Mouse (Mus musculus) brown adipose tissue, adult 24 weeks (tissue): Measurements from ENCODE around the gene D430042O09Rik. TPM values are rescaled to one million over a fixed set of nuclear protein-coding genes. Genes with fewer than 3 reads are reported as not detected.
A peak's percentile ranks its signal among the peaks of the same experiment; 100 is the strongest.
"Not testable (repeated sequence)": the region's sequence is repeated elsewhere in the genome, so short reads cannot be mapped to it uniquely, and the experiment has no call there.

Source experiments
- H3K27ac ChIP-seq: fragments of 200-500 bp; replicated peaks from 2 replicates; pipeline ENCODE4 v1.5.1; 2012; ENCODE audit warnings: low read depth, mild to moderate bottlenecking, low read length
- H3K4me1 ChIP-seq: fragments of 200-500 bp; 2 replicates; pipeline ENCODE4 v1.6.1; 2012; ENCODE audit warnings: low read length, mixed read lengths; ENCODE audit not compliant: control insufficient read depth, insufficient read depth, insufficient read length
- H3K4me3 ChIP-seq: fragments of 200-500 bp; 2 replicates; pipeline ENCODE4 v1.5.1; 2012; ENCODE audit warnings: low read depth, mild to moderate bottlenecking, low read length, moderate library complexity; ENCODE audit not compliant: insufficient read depth
- polyA plus RNA-seq: library from polyadenylated mRNA; stranded (reverse); fragments of >200 nt; gene quantifications from 2 replicates; pipeline ENCODE4 v1.2.4, GENCODE M21; 2012; ENCODE audit not compliant: missing spikeins, insufficient read depth, insufficient read length

The D430042O09Rik gene
- polyA plus RNA-seq, result 3.0 and 3.5 TPM in 2 replicates

DNA sequence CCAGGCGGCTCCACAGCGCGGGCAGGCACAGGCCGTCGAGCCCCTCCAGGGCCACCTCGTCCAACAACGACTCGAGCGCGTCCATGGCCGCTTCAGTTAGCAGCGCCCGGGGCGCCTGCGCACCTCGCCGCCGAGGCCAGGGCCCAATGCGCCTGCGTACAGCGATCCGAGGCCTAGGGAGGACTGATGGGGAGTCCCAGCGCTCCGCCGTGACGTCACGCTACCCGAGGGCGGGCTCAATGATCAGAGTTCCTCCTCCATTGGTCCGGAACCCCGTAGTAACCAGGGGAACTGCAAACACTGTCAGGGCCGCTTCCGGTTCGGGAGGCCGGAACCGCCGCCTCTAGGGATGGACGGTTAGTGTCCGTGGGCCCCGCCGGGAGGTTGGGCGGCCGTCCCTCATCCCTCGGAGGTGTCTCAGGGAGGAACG lies at the start of gene D430042O09Rik, which contains the start of gene Gtf3c1:
Gene D430042O09Rik (plus strand): TSS at position 296 of the 430 bp plus-strand sequence.
Gene Gtf3c1 (minus strand): TSS at position 188 of the 430 bp plus-strand sequence.
- Histone ChIP-seq H3K27ac (peak within 1 kb of the TSS; percentile 41; the same call in 1 of the 2 replicates), H3K4me1 (peaks cover 11% of the 10 kb centered on the region), H3K4me3 (peak within 1 kb of the TSS; percentile 85)

DNA sequence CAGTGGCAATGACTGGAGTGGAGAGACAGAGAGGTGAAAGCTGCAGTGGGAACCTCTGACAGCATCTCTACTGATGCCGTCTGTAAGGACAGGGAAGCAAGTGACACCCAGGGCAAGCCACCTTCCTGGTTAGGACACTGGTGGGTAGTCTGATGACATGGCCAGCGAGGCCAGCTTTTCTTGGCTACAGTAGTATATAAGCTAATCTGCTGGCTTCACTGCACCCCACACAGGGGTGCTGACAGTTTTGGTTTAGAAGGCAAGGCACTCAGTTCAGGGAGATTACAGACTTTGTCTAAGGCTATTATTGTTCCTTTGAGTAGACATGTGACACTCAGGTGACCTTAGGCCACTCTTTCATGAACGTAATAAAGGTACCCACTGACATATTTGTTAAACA lies 44.0 kb upstream of the D430042O09Rik start:
- H3K4me1 ChIP-seq, result no peaks in the 10 kb centered on the region; the same call in 1 of the 2 replicates
- H3K4me3 ChIP-seq, result no peak overlapping the region
- H3K27ac ChIP-seq, result no peak overlapping the region

DNA sequence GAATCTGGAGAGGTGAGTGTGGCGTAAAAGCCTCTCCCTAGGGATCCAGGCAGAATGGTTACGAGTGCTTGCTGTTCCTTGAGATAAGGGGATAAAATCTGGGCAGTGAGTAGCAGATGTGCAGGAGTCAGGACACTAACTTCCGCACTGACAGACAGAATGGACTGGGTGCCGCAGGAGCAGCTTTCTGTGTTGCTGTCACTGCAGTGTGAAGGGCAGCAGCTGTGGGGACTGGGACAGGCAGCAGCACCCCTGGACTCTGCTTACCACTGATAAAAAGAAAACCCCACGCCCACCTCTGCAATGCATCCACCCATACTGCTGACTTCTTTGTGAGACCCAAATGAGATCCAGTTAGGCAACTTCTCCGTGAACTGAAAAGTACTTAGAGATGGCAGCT lies 36.8 kb upstream of the D430042O09Rik start:
- no peak overlapping the region for H3K4me3 ChIP-seq
- no peaks in the 10 kb centered on the region for H3K4me1 ChIP-seq
- no peak overlapping the region for H3K27ac ChIP-seq

DNA sequence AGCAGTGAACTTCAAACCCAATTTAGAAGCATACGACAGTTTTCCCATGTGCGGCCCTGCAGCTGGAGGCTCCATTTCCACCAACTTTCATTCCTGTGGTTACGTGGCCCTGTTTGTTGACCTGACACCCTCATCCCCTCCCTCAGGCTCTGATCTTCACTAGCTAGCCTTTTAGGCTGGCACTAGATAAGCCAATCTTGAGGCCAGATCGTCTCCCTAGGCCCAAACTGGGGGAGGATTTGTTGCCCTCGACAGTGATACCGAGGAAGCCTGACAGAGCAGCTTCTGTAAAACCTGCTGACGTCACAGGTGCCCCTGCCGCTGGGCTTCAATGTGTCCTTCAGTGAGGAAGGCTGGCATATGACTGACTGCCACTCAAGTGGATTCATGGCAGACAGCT lies 36.3 kb upstream of the D430042O09Rik start:
- H3K4me3 ChIP-seq, result no peak overlapping the region
- H3K27ac ChIP-seq, result no peak overlapping the region
- no peaks in the 10 kb centered on the region for H3K4me1 ChIP-seq

DNA sequence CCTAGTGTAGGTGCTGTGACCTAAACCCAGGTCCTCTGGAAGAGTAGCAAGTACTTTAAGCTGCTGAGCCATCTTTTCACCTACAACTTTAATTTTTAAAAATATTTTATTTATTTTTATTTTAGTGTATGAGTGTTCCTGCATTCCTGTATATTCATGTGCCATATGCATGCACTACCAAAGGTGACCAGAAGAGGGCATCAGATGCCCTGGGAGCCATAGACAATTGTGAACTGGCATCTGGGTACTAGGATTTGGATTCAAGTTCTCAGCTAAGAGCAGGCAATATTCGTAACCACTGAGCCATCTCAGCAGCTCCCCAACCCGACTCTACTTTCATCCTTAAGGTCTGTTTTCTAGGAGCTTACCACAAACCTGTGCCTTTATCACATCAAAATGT lies 32.8 kb upstream of the D430042O09Rik start:
- H3K4me3 ChIP-seq, result no peak overlapping the region
- no peaks in the 10 kb centered on the region for H3K4me1 ChIP-seq
- H3K27ac ChIP-seq, result no peak overlapping the region

DNA sequence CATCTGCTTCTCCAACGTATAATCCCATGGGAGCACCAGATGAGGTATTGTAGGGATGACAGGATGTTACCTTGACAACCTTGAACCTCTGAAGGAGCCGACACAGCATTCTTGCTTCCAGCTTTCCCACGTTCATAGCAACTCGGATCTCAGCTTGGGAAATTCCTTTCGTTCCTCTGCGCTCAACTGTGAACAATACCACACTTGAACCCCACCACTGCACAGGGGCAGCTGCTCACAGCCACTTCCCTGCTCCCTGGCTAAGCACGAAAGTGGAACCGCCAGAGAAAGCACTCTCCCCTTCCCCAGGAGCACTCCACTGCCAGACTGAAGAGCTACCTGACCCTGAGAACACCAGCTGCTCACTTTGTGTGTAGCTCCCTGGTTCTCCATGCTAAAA lies 28.9 kb upstream of the D430042O09Rik start:
- no peaks in the 10 kb centered on the region for H3K4me1 ChIP-seq
- H3K4me3 ChIP-seq, result no peak overlapping the region
- H3K27ac ChIP-seq, result no peak overlapping the region

DNA sequence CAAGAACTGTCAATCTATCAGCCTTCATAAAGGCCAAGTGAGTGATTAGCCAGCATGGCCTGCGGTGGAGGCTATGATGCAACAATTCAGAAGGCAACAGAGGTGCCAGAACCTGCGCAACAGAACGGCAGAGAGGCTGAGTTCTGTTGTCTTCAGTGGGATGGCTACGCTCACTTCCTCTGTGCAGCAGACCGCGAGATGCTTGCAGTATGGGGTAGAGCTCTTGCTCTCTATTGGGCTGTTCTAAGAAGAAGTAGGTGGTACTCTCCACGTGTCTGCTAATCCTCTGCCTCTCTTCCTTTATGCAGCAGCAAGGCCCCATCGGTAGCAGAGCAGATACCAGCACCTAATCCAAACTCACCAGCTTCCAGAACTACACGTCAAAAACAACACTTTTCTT lies 27.8 kb upstream of the D430042O09Rik start:
- no peaks in the 10 kb centered on the region for H3K4me1 ChIP-seq
- no peak overlapping the region for H3K27ac ChIP-seq
- no peak overlapping the region for H3K4me3 ChIP-seq

DNA sequence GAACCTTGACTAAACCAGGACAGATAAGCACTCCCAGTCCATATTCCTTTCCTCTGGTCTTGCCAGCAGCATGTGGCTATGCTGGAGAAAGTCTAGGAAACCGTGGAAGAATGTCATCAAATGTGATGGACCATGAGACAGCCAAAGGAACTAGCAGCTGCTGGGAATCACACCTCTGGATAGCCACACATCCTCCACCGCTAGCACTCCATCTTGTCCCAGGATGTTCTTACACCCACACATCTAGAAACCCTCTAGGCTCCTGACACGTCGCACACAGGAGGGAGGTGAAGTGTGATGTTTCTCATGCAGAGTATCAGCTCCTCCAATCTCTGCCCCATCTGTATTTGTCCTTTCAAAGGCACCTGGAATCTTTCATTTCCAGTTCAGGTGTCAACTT lies 17.2 kb upstream of the D430042O09Rik start:
- no peak overlapping the region for H3K27ac ChIP-seq

DNA sequence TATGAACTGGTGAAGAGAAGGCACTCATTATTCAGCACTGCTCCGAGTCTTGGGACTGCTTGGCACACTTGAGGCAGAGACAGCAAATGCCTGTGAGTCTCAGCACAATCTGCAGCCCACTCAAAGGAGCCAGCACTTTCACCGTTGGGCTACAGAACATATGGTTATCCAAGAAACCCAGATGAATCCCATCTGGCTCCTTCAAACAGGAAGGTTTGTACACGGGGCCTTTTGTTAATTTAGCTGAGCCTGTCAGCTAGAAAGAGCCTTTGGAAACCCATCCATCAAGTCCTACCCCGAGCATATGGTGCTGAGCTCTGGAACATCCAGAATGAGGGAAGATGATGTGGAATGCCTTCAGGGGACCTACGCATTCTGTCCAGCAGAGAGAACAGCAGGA lies 13.6 kb upstream of the D430042O09Rik start:
- H3K27ac ChIP-seq, result no peak overlapping the region
- no peaks in the 10 kb centered on the region for H3K4me1 ChIP-seq
- no peak overlapping the region for H3K4me3 ChIP-seq

More for the DNA sequence above, 17.2 kb upstream of the D430042O09Rik start:
- Histone ChIP-seq H3K4me3 (no peak overlapping the region), H3K4me1 (no peaks in the 10 kb centered on the region)

DNA sequence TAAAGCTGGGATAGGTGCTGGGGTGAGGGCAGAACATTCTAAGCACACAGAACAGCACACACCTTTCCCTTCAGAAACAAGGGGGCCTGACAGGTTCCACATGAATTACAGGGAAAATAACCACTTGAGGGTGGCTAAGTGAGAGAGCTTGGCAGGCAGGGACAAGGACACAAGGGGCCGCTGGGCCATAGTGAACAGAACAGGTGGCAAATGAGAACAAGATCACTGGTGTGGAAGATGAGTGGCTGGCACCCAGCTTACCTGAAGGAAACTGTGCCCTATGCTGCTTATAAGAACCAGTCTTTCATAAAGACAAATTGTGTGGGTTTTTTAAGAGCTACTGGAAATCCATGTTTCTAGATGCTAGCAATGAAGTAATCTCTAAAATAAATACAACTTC lies 4.9 kb upstream of the D430042O09Rik start:
- no peak overlapping the region for H3K27ac ChIP-seq
- H3K4me3 ChIP-seq, result no peak overlapping the region
- H3K4me1 ChIP-seq, result peaks cover 11% of the 10 kb centered on the region

DNA sequence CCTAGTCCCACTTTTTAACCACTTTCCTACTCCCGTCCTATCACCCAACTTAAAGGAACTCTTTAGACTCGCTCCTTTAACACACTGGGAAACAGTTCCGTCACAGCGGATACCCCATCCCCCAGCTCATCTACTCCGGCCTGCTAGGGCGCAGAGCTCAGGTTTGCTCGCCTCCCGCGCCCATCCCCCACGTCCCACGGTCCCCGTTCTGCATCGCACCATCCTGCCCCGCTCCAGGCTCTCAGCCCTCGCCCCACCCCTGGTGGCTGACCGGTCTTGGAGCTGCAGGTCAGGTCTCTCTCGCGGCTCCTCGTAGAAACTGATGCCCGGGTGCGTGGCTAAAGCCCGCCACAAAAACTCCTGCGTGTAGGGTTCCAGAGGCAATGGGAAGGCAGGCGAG lies 502 bp upstream of the D430042O09Rik start:
- peak overlapping the region; percentile 41; the same call in 1 of the 2 replicates for H3K27ac ChIP-seq
- H3K4me3 ChIP-seq, result peak overlapping the region; percentile 84
- peaks cover 11% of the 10 kb centered on the region for H3K4me1 ChIP-seq

DNA sequence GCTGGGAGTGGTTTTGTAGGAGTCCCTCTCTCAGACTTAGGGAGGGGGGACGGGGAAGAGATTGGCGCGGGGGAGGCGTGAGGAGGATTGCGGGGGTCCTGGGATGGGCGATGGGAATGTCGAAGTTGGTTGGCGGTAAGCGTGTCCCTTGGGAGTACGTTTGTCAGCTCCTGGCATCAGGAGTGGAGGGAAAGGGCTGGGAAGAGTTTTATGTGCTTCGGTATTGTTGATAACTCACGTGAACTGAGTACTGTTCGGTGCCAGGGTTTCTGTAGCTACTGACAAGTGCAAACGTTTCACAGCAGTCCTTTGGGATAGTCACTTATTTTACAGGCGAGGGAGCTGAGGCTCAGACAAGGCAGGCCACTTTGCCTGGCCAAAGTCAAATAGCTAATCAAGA lies 412 bp downstream of the D430042O09Rik start:
- Histone ChIP-seq H3K4me3 (peak overlapping the region; percentile 85), H3K27ac (0 out of 2 replicates have a peak overlapping the region, but pooled peaks have one; percentile 35)

DNA sequence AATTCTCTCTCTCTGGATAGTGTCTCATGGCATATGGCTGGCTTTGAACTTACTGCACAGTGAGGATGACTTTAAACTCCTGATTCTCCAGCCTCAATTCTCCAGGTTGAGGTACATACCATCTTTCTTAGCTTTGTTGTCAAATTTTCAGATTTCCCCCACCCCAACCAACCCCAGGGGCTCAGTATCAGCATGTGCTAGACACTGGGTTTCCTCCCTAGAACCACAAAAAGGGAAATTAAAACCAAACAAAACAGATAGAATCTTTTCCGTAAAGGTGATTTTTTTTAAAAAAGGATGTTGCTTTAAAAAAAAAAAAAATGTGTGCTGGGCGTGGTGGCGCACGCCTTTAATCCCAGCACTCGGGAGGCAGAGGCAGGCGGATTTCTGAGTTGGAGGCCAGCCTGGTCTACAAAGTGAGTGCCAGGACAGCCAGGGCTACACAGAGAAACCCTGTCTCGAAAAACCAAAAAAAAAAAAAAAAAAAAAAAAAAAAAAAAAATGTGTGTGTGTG lies 5.9 kb downstream of the D430042O09Rik start:
- not testable (repeated sequence) for H3K4me1 ChIP-seq, H3K4me3 ChIP-seq, H3K27ac ChIP-seq

More for the DNA sequence above, 412 bp downstream of the D430042O09Rik start:
- peaks cover 11% of the 10 kb centered on the region for H3K4me1 ChIP-seq

DNA sequence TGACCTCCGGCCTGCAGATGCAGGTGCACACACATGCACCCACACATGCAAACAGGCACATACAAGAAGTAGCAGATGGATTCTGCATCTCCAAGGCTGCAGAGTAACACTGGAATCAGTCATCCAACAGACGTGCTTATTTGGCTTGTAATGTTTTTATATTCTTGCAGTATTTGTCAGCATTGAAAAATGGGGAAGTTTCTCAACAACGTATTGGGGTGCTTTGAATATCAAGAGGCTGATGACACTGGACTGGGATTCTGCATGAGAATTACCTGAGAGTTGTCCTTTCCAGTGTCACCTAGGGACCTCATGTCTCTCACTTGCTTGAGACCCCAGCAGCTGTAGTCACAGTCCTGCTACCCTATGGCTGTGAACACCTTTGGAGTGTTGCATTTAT lies 7.1 kb downstream of the D430042O09Rik start:
- Histone ChIP-seq H3K27ac (no peak overlapping the region), H3K4me3 (no peak overlapping the region), H3K4me1 (no peaks in the 10 kb centered on the region)

DNA sequence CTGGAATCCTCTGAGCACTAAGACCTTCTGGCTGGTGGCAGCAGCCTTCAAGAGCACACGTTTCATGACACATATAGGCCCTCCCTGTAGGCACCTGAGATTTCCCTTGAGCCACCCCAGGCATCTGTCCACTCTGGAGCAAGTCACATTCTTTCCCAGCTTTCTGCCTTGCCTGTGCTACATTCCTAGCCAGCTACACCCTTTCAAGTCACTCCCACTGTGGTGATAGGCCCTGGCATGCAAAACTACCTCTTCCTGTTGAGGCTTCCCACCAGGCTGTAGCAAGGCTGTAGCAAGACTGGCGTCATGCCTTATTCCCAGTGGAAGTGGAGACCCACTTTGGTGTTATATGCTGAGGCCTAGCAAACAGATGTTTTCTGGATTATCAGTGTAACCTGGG lies 9.0 kb downstream of the D430042O09Rik start:
- no peak overlapping the region for H3K4me3 ChIP-seq
- H3K27ac ChIP-seq, result no peak overlapping the region
- no peaks in the 10 kb centered on the region for H3K4me1 ChIP-seq

DNA sequence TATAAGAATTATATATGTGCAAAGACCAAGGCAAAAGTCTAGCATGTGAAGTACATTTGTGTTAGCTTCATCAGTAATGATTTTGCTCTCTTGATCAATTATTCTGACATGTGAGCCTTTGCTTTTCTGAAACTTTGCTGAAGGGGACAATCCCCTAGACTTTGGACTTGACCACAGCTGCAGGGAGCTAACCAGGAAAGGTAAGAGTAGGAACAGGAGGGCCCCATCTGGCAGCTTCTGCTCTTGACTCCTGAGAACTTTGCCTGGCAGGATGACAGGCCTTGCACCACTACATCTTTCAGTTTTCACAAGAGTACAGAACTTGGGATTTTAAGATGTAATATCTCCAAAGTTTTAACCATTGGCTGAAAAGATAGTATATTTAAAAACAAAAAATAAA lies 9.9 kb downstream of the D430042O09Rik start:
- H3K4me3 ChIP-seq, result no peak overlapping the region
- H3K27ac ChIP-seq, result no peak overlapping the region
- no peaks in the 10 kb centered on the region for H3K4me1 ChIP-seq
